Mouse (Mus musculus) layer of hippocampus, adult 9-10 months (tissue): Measurements from ENCODE around the gene 4921524J17Rik.

Experiments used
- DNase-seq: peaks from one replicate; pipeline ENCODE4 v3.0.0; 2022; ENCODE audit warnings: low spot score

The 4921524J17Rik gene

DNA sequence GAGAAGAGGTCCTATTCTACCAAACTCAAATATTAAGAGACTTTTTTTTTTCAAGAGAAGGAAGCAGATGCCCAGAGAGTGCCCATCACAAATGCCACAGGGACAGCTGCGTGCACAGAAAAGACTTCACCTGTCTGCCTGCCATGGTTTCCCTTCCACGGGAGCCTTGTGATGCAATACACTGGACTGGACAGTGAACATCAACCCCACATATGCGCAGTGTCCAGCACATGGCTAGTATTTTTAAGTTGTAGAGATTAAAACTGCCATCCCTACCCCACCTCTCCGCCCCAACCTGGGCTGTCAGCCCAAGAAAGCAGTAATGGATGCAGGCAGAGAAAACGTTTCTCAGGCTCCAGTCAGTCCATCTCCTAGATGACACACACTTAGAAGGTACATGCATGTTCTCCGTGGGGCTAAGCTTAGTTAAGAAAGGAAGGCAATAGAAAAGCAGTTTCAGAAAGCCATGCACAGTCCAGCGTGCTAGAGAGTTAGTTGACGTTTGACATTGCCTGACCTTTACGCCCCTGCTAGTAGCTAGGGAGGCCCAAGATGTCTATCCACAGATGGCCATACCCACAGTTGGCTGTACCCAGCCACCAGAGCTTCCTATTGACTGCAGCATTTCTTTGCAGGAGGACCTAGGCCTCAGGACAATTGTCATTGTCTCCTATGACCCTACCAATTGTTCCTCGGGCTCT is 52.4 kb downstream of the 4921524J17Rik start:
- DNase-seq, result no peak

DNA sequence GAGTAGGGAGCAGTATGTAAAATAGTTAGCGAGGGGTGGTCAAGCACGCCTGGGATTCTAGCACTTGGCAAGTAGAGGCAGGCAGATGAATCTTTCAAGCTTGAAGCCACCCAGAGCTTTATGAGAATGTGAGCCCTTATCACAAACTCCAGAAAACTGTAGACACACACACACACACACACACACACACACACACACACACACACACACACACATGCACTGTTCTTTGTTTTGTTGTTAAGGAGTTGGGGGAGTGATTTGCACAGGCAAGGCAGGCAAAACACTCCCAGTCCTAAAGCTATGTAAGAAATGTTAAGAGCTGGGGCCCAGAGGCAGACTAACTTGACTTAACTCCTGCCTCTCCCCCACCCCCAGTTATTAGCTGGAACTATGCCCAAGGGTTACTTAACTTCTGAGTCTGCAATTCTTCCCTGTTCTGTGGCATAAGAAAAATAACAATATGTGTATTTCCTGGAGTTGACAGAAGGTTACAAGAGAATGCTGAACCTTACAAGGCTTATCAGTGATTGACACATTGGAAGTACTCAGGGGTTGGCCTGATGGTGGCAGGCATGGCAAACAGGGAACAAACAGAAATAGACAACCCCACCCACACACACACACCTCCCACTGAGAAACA is 53.4 kb downstream of the 4921524J17Rik start:
- no peak for DNase-seq

DNA sequence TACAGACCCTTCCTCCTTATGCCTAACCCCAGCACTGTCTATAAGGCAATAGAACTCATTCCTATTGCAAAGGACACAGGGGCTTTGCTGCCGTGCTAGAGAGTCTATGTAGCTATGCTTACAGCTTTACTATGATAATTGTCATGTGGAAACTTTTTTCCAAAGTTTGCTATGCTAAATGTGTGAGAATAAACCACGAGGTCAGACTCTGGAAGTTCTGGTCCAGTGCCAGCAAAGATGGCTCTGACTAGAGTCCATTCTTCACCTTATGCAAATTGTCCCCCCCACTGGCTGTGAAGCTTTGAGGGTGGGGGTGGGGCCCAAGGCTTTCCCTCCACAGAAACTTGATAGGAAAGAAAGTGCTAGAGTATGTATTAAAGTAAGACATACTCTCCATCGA is 56.1 kb downstream of the 4921524J17Rik start:
- DNase-seq, result no peak

DNA sequence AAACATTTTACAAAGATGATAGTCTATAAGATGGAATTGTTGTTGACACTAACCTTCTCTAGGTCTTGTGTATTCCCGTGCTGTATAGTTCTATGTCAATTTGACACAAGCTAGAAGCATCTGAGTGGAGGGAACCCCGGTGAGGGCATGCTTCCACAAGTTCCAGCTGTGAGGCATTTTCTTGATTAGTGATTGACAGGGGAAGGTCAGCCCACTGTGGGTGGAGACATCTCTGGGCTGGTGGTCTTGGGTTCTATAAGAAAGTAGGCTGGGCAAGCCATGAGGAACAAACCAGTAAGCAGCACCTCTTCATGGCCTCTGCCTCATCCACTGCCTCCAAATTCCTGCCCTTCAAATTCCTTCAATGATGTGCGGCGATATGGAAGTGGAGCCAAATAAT is 58.3 kb downstream of the 4921524J17Rik start:
- no peak for DNase-seq

DNA sequence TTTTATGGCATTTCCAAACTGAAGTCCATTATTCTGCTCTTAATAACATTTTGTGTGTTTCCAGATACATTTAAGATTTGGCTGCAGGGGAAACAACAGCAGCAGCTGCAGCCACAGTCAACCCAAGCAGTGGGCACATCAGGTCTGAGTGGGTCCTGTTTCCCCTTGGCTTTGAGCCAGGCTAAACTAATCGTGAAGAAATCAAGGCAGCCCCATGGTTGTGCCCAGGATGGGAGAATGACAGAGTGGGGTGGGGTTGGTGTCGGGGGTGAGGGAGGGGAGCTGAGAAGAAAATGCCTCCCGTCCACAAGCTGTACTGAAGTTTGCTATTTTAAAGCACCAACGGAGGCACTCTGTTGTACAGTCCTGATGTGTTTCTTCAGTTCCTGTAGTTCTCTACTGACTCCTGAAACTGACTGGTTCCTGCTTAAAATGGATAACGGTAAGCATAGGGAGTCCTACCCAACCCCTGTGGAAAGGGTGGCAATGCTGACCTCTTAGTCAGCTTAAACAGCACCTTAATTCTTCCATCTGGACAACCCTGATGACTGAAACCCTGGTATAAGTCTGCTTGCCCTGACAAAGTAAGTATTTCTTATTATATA is 59.1 kb downstream of the 4921524J17Rik start:
- DNase-seq, result no peak

DNA sequence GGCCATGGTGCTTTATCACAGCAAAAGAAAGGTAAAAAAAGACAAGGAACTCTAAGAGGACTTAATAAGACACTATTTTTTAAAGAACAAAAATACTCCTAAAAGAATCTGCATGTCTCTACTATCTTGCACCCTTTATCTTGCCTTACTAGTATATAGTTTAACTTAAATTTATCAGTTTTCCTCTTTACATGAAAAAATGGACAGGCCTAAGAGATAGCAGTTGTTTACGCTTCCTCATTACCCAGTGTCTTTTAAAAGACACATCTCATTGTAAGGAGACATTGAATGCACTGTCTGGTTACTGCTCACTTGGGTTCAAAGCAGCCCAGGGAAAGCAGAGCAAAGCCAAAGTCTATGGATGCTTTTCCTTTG is 60.2 kb downstream of the 4921524J17Rik start:
- no peak for DNase-seq

DNA sequence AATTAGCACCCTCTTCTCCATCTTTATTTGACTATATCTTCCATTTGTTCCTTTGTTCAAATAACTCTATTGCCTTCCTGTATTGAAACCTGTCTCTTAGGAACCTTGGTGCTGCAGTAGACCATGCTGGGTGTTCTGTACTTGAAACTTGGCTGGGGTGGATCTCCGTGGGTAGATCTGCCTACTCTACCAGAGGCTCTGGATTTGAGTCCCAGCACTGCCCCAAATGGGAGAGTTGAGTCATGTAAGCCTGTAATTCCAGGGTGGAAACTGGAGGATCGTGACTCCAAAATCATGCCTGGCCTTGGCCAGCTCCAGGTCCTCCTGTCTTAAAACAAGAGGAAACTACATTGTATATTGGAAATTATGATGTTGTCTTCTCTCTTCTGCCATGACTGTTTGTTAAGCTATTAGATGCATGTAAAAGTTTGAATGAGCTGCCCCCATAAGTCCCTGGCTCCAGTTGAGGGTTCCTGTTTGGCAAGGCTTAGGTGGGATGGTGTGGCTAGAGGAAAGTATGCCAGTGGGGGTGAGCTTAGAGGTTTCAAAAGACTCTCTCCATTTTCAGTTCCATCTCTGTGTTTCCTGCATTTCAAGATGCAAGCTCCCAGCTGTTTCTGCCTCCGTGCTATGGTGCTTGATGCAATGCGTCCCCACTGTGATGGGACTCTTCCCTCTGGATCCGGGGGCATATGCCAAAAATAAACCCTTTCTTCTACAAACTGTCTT is 60.7 kb downstream of the 4921524J17Rik start:
- DNase-seq, result no peak

DNA sequence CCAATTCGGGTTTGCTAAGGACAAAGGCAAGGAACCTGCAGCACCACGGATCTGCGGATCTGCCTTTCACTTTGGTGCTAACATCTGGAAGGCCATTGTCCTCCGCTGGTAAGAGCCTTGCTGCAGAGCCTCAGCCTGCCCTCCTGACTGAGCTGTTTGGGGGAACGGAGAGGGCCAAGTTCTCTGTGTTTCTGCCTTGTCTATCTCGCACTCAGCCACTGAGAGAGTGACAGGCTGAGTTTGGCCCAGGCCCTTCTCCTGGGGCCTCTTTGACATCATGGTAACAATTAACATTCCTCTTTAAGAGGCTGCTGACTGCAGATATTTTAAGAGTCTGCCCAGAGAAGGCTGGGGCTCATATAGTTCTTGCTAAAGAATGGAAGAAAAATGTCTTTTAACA is 67.5 kb downstream of the 4921524J17Rik start:
- DNase-seq, result no peak

DNA sequence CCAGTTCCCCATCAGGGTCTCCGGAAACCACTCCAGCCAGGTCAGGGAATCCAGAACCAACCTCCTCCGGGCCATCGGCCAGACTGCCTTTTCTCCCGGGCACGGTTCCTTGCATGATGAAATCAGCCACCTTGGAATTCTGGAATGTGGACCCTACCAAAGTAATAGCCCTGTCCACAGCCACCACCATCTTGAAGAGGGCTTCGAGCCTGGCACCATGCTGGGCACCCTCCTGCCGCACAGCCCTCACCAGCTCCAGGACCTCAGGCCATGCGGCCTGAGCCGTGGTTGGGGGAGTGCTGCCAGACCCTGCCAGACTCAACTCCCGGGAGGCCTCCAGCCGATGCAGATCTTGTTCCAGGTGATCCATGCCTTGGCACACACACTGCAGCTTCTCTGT is 68.0 kb downstream of the 4921524J17Rik start:
- no peak for DNase-seq

DNA sequence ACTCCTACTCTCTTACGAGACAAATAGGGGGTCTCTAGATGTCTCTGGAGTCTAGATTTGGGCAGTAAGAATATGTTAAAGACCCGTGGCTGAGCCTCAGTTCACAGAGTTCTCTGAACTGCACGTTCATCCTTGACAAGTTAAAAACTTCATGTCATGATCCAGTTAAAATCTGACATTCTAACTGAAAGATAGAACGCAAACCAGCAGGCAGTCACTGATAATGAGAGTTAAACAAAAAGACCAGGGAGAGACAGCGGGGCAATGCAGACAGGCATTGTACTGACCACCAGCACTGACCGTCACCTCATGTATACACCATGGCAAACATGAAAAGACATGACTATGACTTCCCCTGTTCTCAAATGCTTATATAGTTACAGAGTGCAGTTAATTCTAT is 69.2 kb downstream of the 4921524J17Rik start:
- DNase-seq, result no peak

DNA sequence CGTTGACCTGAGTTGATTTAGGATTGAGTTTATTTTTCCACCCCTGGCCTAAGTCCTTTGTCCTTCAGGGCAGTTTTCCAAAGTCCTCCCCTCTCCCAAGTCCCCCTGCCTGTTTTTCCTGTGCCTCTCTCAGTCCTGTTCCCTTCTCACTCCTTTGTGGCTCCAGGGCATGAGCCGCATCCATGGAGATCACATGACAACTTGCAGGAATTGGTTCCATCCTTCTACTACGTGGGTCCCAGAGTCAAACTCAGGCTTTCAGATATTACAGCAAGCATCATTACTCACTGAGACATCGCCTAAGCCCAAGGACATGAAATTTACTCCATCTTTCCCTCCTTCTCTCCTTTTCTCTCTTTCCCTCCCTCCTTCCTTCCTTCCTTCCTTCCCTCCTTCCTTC is 70.4 kb downstream of the 4921524J17Rik start:
- no peak for DNase-seq
